Mouse (Mus musculus) cerebellum, adult 2 months (tissue): Measurements from ENCODE around the gene Gm21680. TPM values are rescaled to one million over a fixed set of nuclear protein-coding genes. Genes with fewer than 3 reads are reported as not detected.

ENCODE experiments used
- polyA plus RNA-seq: library from polyadenylated mRNA; depleted of rRNA; stranded (reverse); fragments of >200 nt; gene quantifications from 2 replicates; pipeline ENCODE4 v1.2.3, GENCODE M21; 2012; rRNA removed

Gm21680 gene
- polyA plus RNA-seq, 1 experiment = not detected

Other genes starting within 250 kb of the Gm21680 start
- 55.0 and 55.1 TPM in 2 replicates for gene Actr3b, start 212.7 kb downstream of the Gm21680 start, polyA plus RNA-seq
- gene Gm21663, start 30.3 kb downstream of the Gm21680 start, polyA plus RNA-seq = not detected in 2 replicates
- gene Gm21671, start 18.2 kb downstream of the Gm21680 start, polyA plus RNA-seq = 0.10 TPM in 1 of 2 replicates, not detected in the other
- gene Gm21698, start 16.0 kb upstream of the Gm21680 start, polyA plus RNA-seq = 0.03 and 0.25 TPM in 2 replicates
- gene Gm1979, start 32.1 kb upstream of the Gm21680 start, polyA plus RNA-seq = 0.14 TPM in 1 of 2 replicates, not detected in the other
- gene Gm5862, start 50.3 kb upstream of the Gm21680 start, polyA plus RNA-seq = not detected in 2 replicates
- 0.06 and 0.07 TPM in 2 replicates for gene Speer4a, start 66.9 kb upstream of the Gm21680 start, polyA plus RNA-seq
- gene Gm7347, start 85.9 kb upstream of the Gm21680 start, polyA plus RNA-seq = 0.03 TPM in 1 of 2 replicates, not detected in the other
- not detected in 2 replicates for gene Gm10471, start 116.6 kb upstream of the Gm21680 start, polyA plus RNA-seq
- not detected in 2 replicates for gene 5031410I06Rik, start 132.7 kb upstream of the Gm21680 start, polyA plus RNA-seq
- not detected in 2 replicates for gene Gm10220, start 148.8 kb upstream of the Gm21680 start, polyA plus RNA-seq